Mouse (Mus musculus): ENCODE results near the gene Usp32. TPM values are rescaled to one million over a fixed set of nuclear protein-coding genes. Genes with fewer than 3 reads are reported as not detected.

Gene Usp32
- total and polyA plus RNA-seq, 3 experiments = 9.9 to 163 (median 24.9) TPM

- H3K4me3 ChIP-seq (ENCODE audit: low read depth, low read length) = no peak overlapping the region
- peaks cover 31% of the 10 kb centered on the region for H3K27me3 ChIP-seq (ENCODE audit: insufficient read depth, low read length)
- H3K4me1 ChIP-seq (ENCODE audit: insufficient read depth, low read depth, low read length) = peaks cover 5% of the 10 kb centered on the region
- H3K9me3 ChIP-seq (replicated peaks) = no peaks in the 10 kb centered on the region
- DNase-seq (ENCODE audit: low spot score) (no peak), ATAC-seq (ENCODE audit: extremely low read depth, insufficient number of reproducible peaks, low FRiP score, poor library complexity, severe bottlenecking) (no peak)
- TF ChIP-seq POLR2AphosphoS5 (IDR thresholded peaks at IDR 0.05; ENCODE audit: insufficient replicate concordance, low read depth, low read length) (no peak), CTCF (IDR thresholded peaks at IDR 0.05; ENCODE audit: low read depth, low read length) (no peak), TAL1 (conservative IDR thresholded peaks at IDR 0.05; ENCODE audit: low read depth, low read length) (no peak), GATA2 (IDR thresholded peaks at IDR 0.05; ENCODE audit: borderline replicate concordance, low read depth, low read length) (no peak), GATA1 (IDR thresholded peaks at IDR 0.05; ENCODE audit: borderline replicate concordance, low read length) (no peak)
- H3K36me3 ChIP-seq (replicated peaks) = no peaks in the 10 kb centered on the region
Measured at GRCm38 (mm10) chr11:84962536-84962935, 177.4 kb downstream of the Usp32 start.

DNA sequence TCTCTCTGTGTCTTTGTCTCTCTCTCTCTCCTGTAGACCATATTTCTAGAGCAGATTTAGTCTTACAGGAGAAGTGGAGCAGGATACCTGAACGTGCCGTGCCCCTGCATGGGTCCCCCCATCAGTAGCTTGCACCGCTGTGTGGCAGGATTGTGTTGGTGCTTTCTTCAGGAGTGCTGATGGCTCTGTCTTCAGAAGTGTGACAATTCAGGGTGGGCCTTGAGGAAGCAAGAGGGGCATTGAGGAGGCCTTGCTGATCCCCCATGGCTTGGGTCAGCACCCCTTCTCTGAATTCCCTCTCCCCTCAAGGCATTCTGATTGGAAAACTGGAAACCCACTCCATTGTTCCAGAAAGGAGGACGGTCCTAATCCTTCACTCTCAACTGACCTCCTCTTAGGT lies 178.4 kb downstream of the Usp32 start:
- Histone ChIP-seq H3K27me3 (ENCODE audit: insufficient read depth, low read length) (peaks cover 26% of the 10 kb centered on the region), H3K9me3 (replicated peaks) (no peaks in the 10 kb centered on the region)
- no peak for TF ChIP-seq CTCF (IDR thresholded peaks at IDR 0.05; ENCODE audit: low read depth, low read length)
- TF ChIP-seq POLR2AphosphoS5 (IDR thresholded peaks at IDR 0.05; ENCODE audit: insufficient replicate concordance, low read depth, low read length) = no peak
- TF ChIP-seq GATA1 (IDR thresholded peaks at IDR 0.05; ENCODE audit: borderline replicate concordance, low read length) = no peak
- no peak for TF ChIP-seq TAL1 (conservative IDR thresholded peaks at IDR 0.05; ENCODE audit: low read depth, low read length)
- no peak for TF ChIP-seq GATA2 (IDR thresholded peaks at IDR 0.05; ENCODE audit: borderline replicate concordance, low read depth, low read length)

DNA sequence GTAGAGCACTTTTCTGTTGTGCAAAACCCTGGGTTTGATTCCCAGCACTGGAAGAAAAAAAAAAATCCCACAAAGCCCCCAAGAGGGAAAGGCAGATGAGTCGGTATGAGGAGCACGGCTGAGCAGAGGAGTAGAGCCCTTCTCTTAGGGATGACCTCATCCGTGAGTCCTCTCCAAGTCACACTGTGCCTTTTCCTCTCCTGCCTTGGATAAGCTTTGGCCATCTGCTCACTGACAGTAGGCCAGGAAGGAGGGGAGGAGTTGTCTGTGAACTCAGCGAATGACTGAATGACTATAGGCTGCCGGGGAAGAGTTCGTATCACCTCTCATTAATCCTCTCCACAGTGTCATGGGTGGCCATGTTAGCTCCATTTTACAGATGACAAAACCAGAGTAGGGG lies 179.2 kb downstream of the Usp32 start:
- Histone ChIP-seq H3K27me3 (ENCODE audit: insufficient read depth, low read length) (peaks cover 28% of the 10 kb centered on the region), H3K9me3 (replicated peaks) (no peaks in the 10 kb centered on the region), H3K36me3 (replicated peaks) (no peaks in the 10 kb centered on the region), H3K4me1 (ENCODE audit: insufficient read depth, low read depth, low read length) (peaks cover 5% of the 10 kb centered on the region), H3K4me3 (ENCODE audit: low read depth, low read length) (no peak overlapping the region)
- no peak for TF ChIP-seq GATA2 (IDR thresholded peaks at IDR 0.05; ENCODE audit: borderline replicate concordance, low read depth, low read length)
- TF ChIP-seq CTCF (IDR thresholded peaks at IDR 0.05; ENCODE audit: low read depth, low read length) = no peak
- TF ChIP-seq GATA1 (IDR thresholded peaks at IDR 0.05; ENCODE audit: borderline replicate concordance, low read length) = no peak
- TF ChIP-seq TAL1 (conservative IDR thresholded peaks at IDR 0.05; ENCODE audit: low read depth, low read length) = no peak
- no peak for TF ChIP-seq POLR2AphosphoS5 (IDR thresholded peaks at IDR 0.05; ENCODE audit: insufficient replicate concordance, low read depth, low read length)
- no peak for DNase-seq (ENCODE audit: low spot score)
- ATAC-seq (ENCODE audit: extremely low read depth, insufficient number of reproducible peaks, low FRiP score, poor library complexity, severe bottlenecking) = no peak

More for the DNA sequence above, 178.4 kb downstream of the Usp32 start:
- DNase-seq (ENCODE audit: low spot score) (no peak), ATAC-seq (ENCODE audit: extremely low read depth, insufficient number of reproducible peaks, low FRiP score, poor library complexity, severe bottlenecking) (no peak)
- Histone ChIP-seq H3K36me3 (replicated peaks) (no peaks in the 10 kb centered on the region), H3K4me1 (ENCODE audit: insufficient read depth, low read depth, low read length) (peaks cover 5% of the 10 kb centered on the region), H3K4me3 (ENCODE audit: low read depth, low read length) (no peak overlapping the region)

DNA sequence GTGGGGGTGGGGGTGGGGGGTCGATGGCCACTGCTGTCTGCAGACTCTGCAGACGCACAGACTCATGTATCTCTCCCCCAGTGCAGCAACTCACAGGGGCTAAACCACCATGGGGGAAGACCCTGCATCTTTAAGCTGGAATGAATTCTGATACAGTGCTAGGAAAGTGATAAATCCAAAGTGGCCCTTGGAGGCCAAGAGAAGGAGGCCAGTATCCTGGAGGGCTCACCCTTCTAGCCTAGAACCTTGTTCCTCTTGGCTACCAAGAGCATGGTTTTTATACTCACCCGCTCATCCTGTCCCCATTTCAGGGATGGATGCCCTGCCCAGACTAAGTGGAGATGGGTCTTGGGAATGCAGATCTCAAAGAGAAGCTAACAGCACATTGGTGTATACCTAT lies 179.7 kb downstream of the Usp32 start:
- H3K36me3 ChIP-seq (replicated peaks) = no peaks in the 10 kb centered on the region
- TF ChIP-seq POLR2AphosphoS5 (IDR thresholded peaks at IDR 0.05; ENCODE audit: insufficient replicate concordance, low read depth, low read length) (no peak), GATA2 (IDR thresholded peaks at IDR 0.05; ENCODE audit: borderline replicate concordance, low read depth, low read length) (no peak), CTCF (IDR thresholded peaks at IDR 0.05; ENCODE audit: low read depth, low read length) (no peak), GATA1 (IDR thresholded peaks at IDR 0.05; ENCODE audit: borderline replicate concordance, low read length) (no peak), TAL1 (conservative IDR thresholded peaks at IDR 0.05; ENCODE audit: low read depth, low read length) (no peak)
- no peak for ATAC-seq (ENCODE audit: extremely low read depth, insufficient number of reproducible peaks, low FRiP score, poor library complexity, severe bottlenecking)

DNA sequence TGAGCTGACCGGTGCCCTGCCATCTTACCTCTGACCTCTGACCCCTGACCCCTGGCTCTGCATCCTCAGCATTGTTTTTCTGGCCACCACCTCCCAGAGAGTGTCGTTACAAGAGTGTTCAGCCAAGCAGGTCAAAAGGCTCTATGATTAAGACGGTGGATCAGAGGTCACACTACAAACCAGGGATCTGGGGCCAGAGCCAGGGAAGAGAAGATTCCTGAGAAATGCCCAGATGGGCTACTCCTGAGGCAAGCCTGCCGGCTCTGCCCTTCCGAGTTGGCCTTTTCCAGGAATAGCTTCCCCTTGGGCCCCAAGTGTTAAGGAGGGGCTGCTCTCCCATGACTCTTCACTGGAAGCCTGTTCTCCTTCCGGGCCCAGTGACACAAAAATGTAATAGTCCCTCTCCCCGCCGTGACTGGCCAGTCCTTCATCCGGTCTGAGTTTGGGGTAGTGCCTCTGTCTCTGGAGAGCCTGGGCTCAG lies 180.2 kb downstream of the Usp32 start:
- Histone ChIP-seq H3K4me1 (ENCODE audit: insufficient read depth, low read depth, low read length) (peaks cover 3% of the 10 kb centered on the region), H3K9me3 (replicated peaks) (no peaks in the 10 kb centered on the region), H3K4me3 (ENCODE audit: low read depth, low read length) (no peak overlapping the region), H3K36me3 (replicated peaks) (no peaks in the 10 kb centered on the region), H3K27me3 (ENCODE audit: insufficient read depth, low read length) (peaks cover 29% of the 10 kb centered on the region)
- ATAC-seq (ENCODE audit: extremely low read depth, insufficient number of reproducible peaks, low FRiP score, poor library complexity, severe bottlenecking) (no peak), DNase-seq (ENCODE audit: low spot score) (no peak)
- TF ChIP-seq TAL1 (conservative IDR thresholded peaks at IDR 0.05; ENCODE audit: low read depth, low read length) = no peak
- TF ChIP-seq GATA1 (IDR thresholded peaks at IDR 0.05; ENCODE audit: borderline replicate concordance, low read length) = no peak

More for the DNA sequence above, 179.7 kb downstream of the Usp32 start:
- DNase-seq (ENCODE audit: low spot score) = no peak
- Histone ChIP-seq H3K9me3 (replicated peaks) (no peaks in the 10 kb centered on the region), H3K27me3 (ENCODE audit: insufficient read depth, low read length) (peaks cover 26% of the 10 kb centered on the region), H3K4me1 (ENCODE audit: insufficient read depth, low read depth, low read length) (peaks cover 5% of the 10 kb centered on the region), H3K4me3 (ENCODE audit: low read depth, low read length) (no peak overlapping the region)

- TF ChIP-seq POLR2AphosphoS5 (IDR thresholded peaks at IDR 0.05; ENCODE audit: insufficient replicate concordance, low read depth, low read length) = no peak
- no peak for TF ChIP-seq TAL1 (conservative IDR thresholded peaks at IDR 0.05; ENCODE audit: low read depth, low read length)
- no peak for TF ChIP-seq CTCF (IDR thresholded peaks at IDR 0.05; ENCODE audit: low read depth, low read length)
- TF ChIP-seq GATA1 (IDR thresholded peaks at IDR 0.05; ENCODE audit: borderline replicate concordance, low read length) = no peak
- TF ChIP-seq GATA2 (IDR thresholded peaks at IDR 0.05; ENCODE audit: borderline replicate concordance, low read depth, low read length) = no peak
- H3K4me1 ChIP-seq (ENCODE audit: insufficient read depth, low read depth, low read length) = no peaks in the 10 kb centered on the region; the same call in 1 of the 2 replicates
- no peaks in the 10 kb centered on the region for H3K36me3 ChIP-seq (replicated peaks)
- no peaks in the 10 kb centered on the region for H3K9me3 ChIP-seq (replicated peaks)
- peaks cover 30% of the 10 kb centered on the region for H3K27me3 ChIP-seq (ENCODE audit: insufficient read depth, low read length)
- no peak overlapping the region for H3K4me3 ChIP-seq (ENCODE audit: low read depth, low read length)
- ATAC-seq (ENCODE audit: extremely low read depth, insufficient number of reproducible peaks, low FRiP score, poor library complexity, severe bottlenecking) (no peak), DNase-seq (ENCODE audit: low spot score) (no peak)
Measured at GRCm38 (mm10) chr11:84959181-84959580, 180.8 kb downstream of the Usp32 start.
